Comparison of ENCODE assay signal across 35 mouse cellular contexts in the genomic region with DNA sequence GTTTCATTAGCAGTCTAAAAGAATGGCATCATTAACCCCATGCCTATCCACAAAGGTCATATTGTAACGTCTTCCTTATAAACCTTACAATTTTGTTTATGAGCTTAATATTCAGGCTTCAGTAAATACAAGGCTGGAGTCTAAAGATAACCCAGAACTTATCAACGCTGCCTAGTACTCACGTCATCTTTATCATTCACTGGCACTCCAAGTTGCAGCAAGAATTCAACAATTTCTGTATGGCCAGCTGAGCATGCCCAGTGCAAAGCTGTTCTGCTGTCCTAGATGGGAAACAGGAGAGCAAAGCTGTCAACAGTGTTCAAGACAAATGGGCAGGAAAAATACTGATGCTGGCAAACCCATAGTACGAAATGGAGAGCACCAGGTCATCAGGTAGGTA. TPM values are rescaled to one million over a fixed set of nuclear protein-coding genes. Genes with fewer than 3 reads are reported as not detected.
A peak's percentile ranks its signal among the peaks of the same experiment; 100 is the strongest.
DNase-seq lines count a peak whose midpoint lies in the region; ATAC-seq and TF ChIP-seq lines count a peak whose summit lies in the region.
"Had no signal": no experiment of that assay in that cellular context is flagged by ENCODE, and none has a peak within 500 bp of the region (broad histone marks: within the 10 kb centered on the region; RNA-seq: fewer than 3 reads in every experiment).

No protein-coding gene starts in this region.

- peaks cover 61% of the 10 kb centered on the region for H3K36me3 ChIP-seq in erythroblast, embryonic 14.5 days (ENCODE audit: control insufficient read depth)
- no peaks in the 10 kb centered on the region for H3K36me3 ChIP-seq in liver, embryonic 14.5 days (replicated peaks; ENCODE audit: control insufficient read depth, insufficient read depth, low read depth)
- H3K36me3 ChIP-seq: embryonic facial prominence, embryonic 12.5 days; neural tube, embryonic 12.5 days; stomach, embryonic 15.5 days had no signal

- peaks cover 2% of the 10 kb centered on the region; the same call in 1 of the 2 replicates for H3K27me3 ChIP-seq in erythroblast, embryonic 14.5 days (ENCODE audit: control insufficient read depth)
- no peaks in the 10 kb centered on the region for H3K27me3 ChIP-seq in liver, embryonic 14.5 days (ENCODE audit: control insufficient read depth, insufficient read depth, low read length)
- H3K27me3 ChIP-seq: neural tube, embryonic 12.5 days; stomach, embryonic 15.5 days had no signal

- no peaks in the 10 kb centered on the region; the same call in 1 of the 2 replicates for H3K4me1 ChIP-seq in bone marrow, adult 2 months (ENCODE audit: control insufficient read depth, insufficient read depth, low read length)
- H3K4me1 ChIP-seq in erythroblast, embryonic 14.5 days (ENCODE audit: control insufficient read depth), result peaks cover 25% of the 10 kb centered on the region
- peaks cover 0 to 8% of the 10 kb centered on the region in 2 experiments; a peak in 2 of 4 replicates for H3K4me1 ChIP-seq in liver, embryonic 14.5 days (replicated peaks; ENCODE audit: control insufficient read depth in 2 of 2, insufficient read depth in 2 of 2, low read length in 1 of 2)
- H3K4me1 ChIP-seq: embryonic facial prominence, embryonic 12.5 days; heart, embryonic 10.5 days; hindbrain, embryonic 15.5 days; limb, embryonic 10.5 days; neural tube, embryonic 12.5 days; stomach, embryonic 15.5 days had no signal

- H3K9ac ChIP-seq in liver, embryonic 14.5 days (replicated peaks), result peak overlapping the region; percentile 74
- H3K9ac ChIP-seq: embryonic facial prominence, embryonic 12.5 days; hindbrain, embryonic 15.5 days; midbrain, embryonic 13.5 days; neural tube, embryonic 12.5 days; stomach, embryonic 15.5 days had no signal

- 70% methylated on average over 4 of the region's 4 CpGs for WGBS in bone marrow, adult 2 months
- 29% methylated on average over 4 of the region's 4 CpGs for WGBS in liver, embryonic 14.5 days (ENCODE audit: insufficient replicate concordance)

- no peak for TF ChIP-seq POLR2A in bone marrow, adult 2 months (IDR thresholded peaks at IDR 0.05; ENCODE audit: borderline replicate concordance, control insufficient read depth, low read depth, low read length)

- peak; percentile 60 to 67 (median 62) for DNase-seq in liver, embryonic 14.5 days (ENCODE audit: low read depth in 3 of 3, low spot score in 3 of 3)
- peak; percentile 39 to 51 for DNase-seq in spleen, postnatal 10 days (ENCODE audit: low spot score in 2 of 2)
- no peak for DNase-seq in embryo, embryonic 11 days
- DNase-seq in lung, postnatal 25 days (ENCODE audit: low spot score), result no peak
- no peak for DNase-seq in adrenal gland, postnatal 25 days
- DNase-seq in right cerebral cortex, postnatal 36 days (ENCODE audit: low spot score in 2 of 2), result no peak
- DNase-seq: adrenal gland, adult 8-10 months; cerebellum, adult 11-12 months; cerebellum, postnatal 14 days; gastrocnemius, postnatal 10 days; heart, postnatal 4 days; kidney, adult 8-10 months; kidney, postnatal 10 days; retina, postnatal 1 day; thymus, postnatal 36 days had no signal

- H3K27ac ChIP-seq in bone marrow, adult 2 months (ENCODE audit: control insufficient read depth, insufficient read depth, low read depth, low read length, poor library complexity), result 0 out of 2 replicates have a peak overlapping the region, but pooled peaks have one; percentile 61
- peak overlapping the region; percentile 90 for H3K27ac ChIP-seq in liver, embryonic 14.5 days
- H3K27ac ChIP-seq: embryonic facial prominence, embryonic 12.5 days; heart, embryonic 10.5 days; hindbrain, embryonic 15.5 days; limb, embryonic 10.5 days; midbrain, embryonic 13.5 days; neural tube, embryonic 12.5 days; stomach, embryonic 15.5 days had no signal

- peak overlapping the region; percentile 69 for H3K4me2 ChIP-seq in liver, embryonic 14.5 days (ENCODE audit: low read depth)
- H3K4me2 ChIP-seq: embryonic facial prominence, embryonic 12.5 days; hindbrain, embryonic 15.5 days; midbrain, embryonic 13.5 days; neural tube, embryonic 12.5 days; stomach, embryonic 15.5 days had no signal

- H3K4me3 ChIP-seq in bone marrow, adult 2 months (replicated peaks; ENCODE audit: control insufficient read depth, low read depth, low read length), result peak overlapping the region; percentile 61
- H3K4me3 ChIP-seq in erythroblast, embryonic 14.5 days (replicated peaks), result peak overlapping the region; percentile 84
- H3K4me3 ChIP-seq in liver, embryonic 14.5 days (ENCODE audit: insufficient read depth in 1 of 2, low read depth in 2 of 2, low read length in 2 of 2), result peak overlapping the region; percentile 66 to 73
- H3K4me3 ChIP-seq: embryonic facial prominence, embryonic 12.5 days; heart, embryonic 10.5 days; hindbrain, embryonic 15.5 days; limb, embryonic 10.5 days; midbrain, embryonic 13.5 days; neural tube, embryonic 12.5 days; stomach, embryonic 15.5 days had no signal

- H3K9me3 ChIP-seq in erythroblast, embryonic 14.5 days (ENCODE audit: control insufficient read depth, low read length), result no peaks in the 10 kb centered on the region
- H3K9me3 ChIP-seq in liver, embryonic 14.5 days (ENCODE audit: control insufficient read depth, low read length), result no peaks in the 10 kb centered on the region
- H3K9me3 ChIP-seq: embryonic facial prominence, embryonic 12.5 days; heart, embryonic 10.5 days; hindbrain, embryonic 15.5 days; limb, embryonic 10.5 days; midbrain, embryonic 13.5 days; neural tube, embryonic 12.5 days; stomach, embryonic 15.5 days had no signal

- TF ChIP-seq CTCF in bone marrow, adult 2 months (IDR thresholded peaks at IDR 0.05; ENCODE audit: control insufficient read depth, insufficient read depth, low read length), result no peak
- TF ChIP-seq CTCF in liver, embryonic 14.5 days (IDR thresholded peaks at IDR 0.05; ENCODE audit: low read depth), result no peak

- TF ChIP-seq EP300 in liver, embryonic 14.5 days (IDR thresholded peaks at IDR 0.05; ENCODE audit: low read depth), result peak; percentile 86

- ATAC-seq in liver, embryonic 14.5 days (ENCODE audit: insufficient read depth), result peak; percentile 74
- ATAC-seq: activated CD4-positive, CD25-positive, alpha-beta regulatory T cell, adult 4 months; forebrain, embryonic 14.5 days; lung, postnatal 0 days; midbrain, embryonic 13.5 days had no signal

RNA-seq across cellular contexts. Expression of a gene that starts 2.9 kb away (rescaled TPM):
- 14.3 and 25.8 TPM in 2 replicates for polyA plus RNA-seq in bone marrow, adult 2 months (2011; ENCODE audit: insufficient read depth, insufficient read length, low replicate concordance, missing spikeins)
- polyA plus RNA-seq in erythroblast, embryonic 14.5 days (2012), result 0.33 and 0.36 TPM in 2 replicates
- 11.5 and 16.8 TPM in 2 replicates for polyA plus RNA-seq in liver, embryonic 14.5 days (2012; rRNA removed)
- 39.1 and 39.4 TPM in 2 replicates for polyA plus RNA-seq in liver, embryonic 14.5 days (2014; fragmentation: Nextera tagmentation; extraction: Ambion mirVana)
- 27.4 and 33.5 TPM in 2 replicates for total RNA-seq in adrenal gland, postnatal 25 days (2021)

RNA-seq across cellular contexts. Expression of a gene that starts 3.1 kb away (rescaled TPM):
- polyA plus RNA-seq in bone marrow, adult 2 months (2011; ENCODE audit: insufficient read depth, insufficient read length, low replicate concordance, missing spikeins), result 40.0 and 64.6 TPM in 2 replicates
- polyA plus RNA-seq in erythroblast, embryonic 14.5 days (2012), result 0.52 and 0.74 TPM in 2 replicates
- polyA plus RNA-seq in liver, embryonic 14.5 days (2012; rRNA removed), result 7.8 and 11.2 TPM in 2 replicates
- polyA plus RNA-seq in liver, embryonic 14.5 days (2014; fragmentation: Nextera tagmentation; extraction: Ambion mirVana), result 27.9 and 30.6 TPM in 2 replicates
- total RNA-seq in adrenal gland, postnatal 25 days (2021), result 10.4 and 14.7 TPM in 2 replicates

RNA-seq across cellular contexts. Expression of a gene that starts 46.2 kb away (rescaled TPM):
- polyA plus RNA-seq in bone marrow, adult 2 months (2011; ENCODE audit: insufficient read depth, insufficient read length, low replicate concordance, missing spikeins), result not detected in 2 replicates
- not detected in 2 replicates for polyA plus RNA-seq in erythroblast, embryonic 14.5 days (2012)
- polyA plus RNA-seq in liver, embryonic 14.5 days (2012; rRNA removed), result 0.03 TPM in 1 of 2 replicates, not detected in the other
- 0.04 TPM in 1 of 2 replicates, not detected in the other for polyA plus RNA-seq in liver, embryonic 14.5 days (2014; fragmentation: Nextera tagmentation; extraction: Ambion mirVana)
- total RNA-seq in adrenal gland, postnatal 25 days (2021), result not detected in 2 replicates
- total RNA-seq: adrenal gland, adult 8-10 months; ES-E14; granulocyte monocyte progenitor cell, adult 5-6 weeks; heart, postnatal 4 days; layer of hippocampus, postnatal 14 days; left cerebral cortex, adult 8-10 months; liver, adult 2 months had no signal
- polyA plus RNA-seq: activated CD4-positive, CD25-positive, alpha-beta regulatory T cell, adult 4 months; brain, embryonic 14.5 days; embryonic facial prominence, embryonic 12.5 days; forebrain, embryonic 14.5 days; heart, embryonic 10.5 days; heart, embryonic 16.5 days; hindbrain, embryonic 15.5 days; limb, embryonic 10.5 days; liver, adult 2 months; midbrain, embryonic 13.5 days; neural tube, embryonic 12.5 days; small intestine, adult 2 months had no signal

Comparison
In these comparisons a context has a peak if more than half of its experiments do, and no peak if none do; other contexts are left out.
1. DNase-seq: peak in liver, embryonic 14.5 days (3 of 3) and spleen, postnatal 10 days (2 of 2); none in embryo, embryonic 11 days (single experiment), lung, postnatal 25 days (single experiment), adrenal gland, postnatal 25 days (single experiment) and right cerebral cortex, postnatal 36 days (0 of 2).
2. Peak in every context shown above with its lines, with median percentiles within 50 percentile points of each other: H3K4me3 ChIP-seq.